Mouse (Mus musculus): ENCODE results near the gene Ube2s. TPM values are rescaled to one million over a fixed set of nuclear protein-coding genes. Genes with fewer than 3 reads are reported as not detected.
"Not testable (repeated sequence)": the region's sequence is repeated elsewhere in the genome, so short reads cannot be mapped to it uniquely, and the experiment has no call there.

The Ube2s gene
- polyA plus RNA-seq (2015; fragmentation: Nextera tagmentation; extraction: Ambion mirVana) = 135 and 139 TPM in 2 replicates

DNA sequence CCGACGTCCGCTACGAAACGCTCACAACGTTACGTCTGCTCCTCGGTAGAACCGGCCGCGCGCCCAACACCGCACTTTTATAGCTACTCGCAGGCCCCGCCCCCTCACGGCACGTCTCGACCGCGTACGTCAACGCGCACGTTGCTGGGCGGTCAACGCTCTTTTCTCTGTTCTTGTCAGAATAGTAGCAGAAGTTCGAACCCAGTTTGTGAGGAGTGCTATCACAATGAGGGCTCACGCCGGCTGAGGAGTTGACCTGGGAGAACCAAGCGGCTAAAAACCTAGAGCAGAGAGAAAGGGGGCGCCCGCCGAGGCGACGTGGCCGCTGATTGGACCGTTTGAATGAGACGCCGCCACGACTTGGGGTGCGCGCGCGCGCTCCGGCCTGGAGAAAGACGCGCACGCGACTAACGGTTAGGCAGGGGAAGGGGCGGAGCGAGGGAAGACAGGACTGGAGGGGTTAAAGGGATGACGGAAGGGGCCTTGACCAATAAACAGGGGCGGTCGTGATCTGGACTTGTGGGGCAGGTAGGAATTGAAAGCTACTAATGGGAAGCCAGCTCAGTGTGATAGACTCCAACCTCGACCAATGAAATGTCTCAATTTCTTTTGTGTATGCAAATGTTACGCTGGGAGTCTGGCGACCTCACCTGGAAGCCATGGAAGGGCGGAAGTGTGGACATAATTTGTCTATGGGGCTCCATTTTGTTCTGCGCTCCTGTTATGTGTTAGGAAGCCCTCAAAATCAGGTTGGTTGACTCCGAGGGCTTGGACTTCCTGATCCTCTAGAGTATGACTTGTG, at the start of gene Ube2s:
Ube2s (minus strand) TSS at position 288 of the 802 bp plus-strand sequence.
- H3K4me1 ChIP-seq (ENCODE audit: insufficient read depth) = peaks cover 26% of the 10 kb centered on the region
- H3K27ac ChIP-seq (ENCODE audit: low read depth) = peak within 1 kb of the TSS; percentile 98
- peaks cover 32% of the 10 kb centered on the region for H3K36me3 ChIP-seq (replicated peaks; ENCODE audit: insufficient read depth, low read length)
- TF ChIP-seq EP300 (IDR thresholded peaks at IDR 0.05; ENCODE audit: low read depth) (peak; percentile 60), CTCF (IDR thresholded peaks at IDR 0.05; ENCODE audit: low read depth) (peak; percentile 57)
- peak within 1 kb of the TSS; percentile 99 for H3K9ac ChIP-seq (replicated peaks)
- DNase-seq = peak; percentile 99
- no peaks in the 10 kb centered on the region for H3K27me3 ChIP-seq (ENCODE audit: insufficient read depth, low read length)
- H3K4me2 ChIP-seq (ENCODE audit: low read depth, low read length) = peak within 1 kb of the TSS; percentile 70
- H3K4me3 ChIP-seq (ENCODE audit: low read depth, low read length) = peak within 1 kb of the TSS; percentile 97
- no peaks in the 10 kb centered on the region for H3K9me3 ChIP-seq (ENCODE audit: low read length)
- peak; percentile 97 for ATAC-seq
- 2% methylated on average over 59 of the region's 62 CpGs for WGBS (ENCODE audit: insufficient replicate concordance)

DNA sequence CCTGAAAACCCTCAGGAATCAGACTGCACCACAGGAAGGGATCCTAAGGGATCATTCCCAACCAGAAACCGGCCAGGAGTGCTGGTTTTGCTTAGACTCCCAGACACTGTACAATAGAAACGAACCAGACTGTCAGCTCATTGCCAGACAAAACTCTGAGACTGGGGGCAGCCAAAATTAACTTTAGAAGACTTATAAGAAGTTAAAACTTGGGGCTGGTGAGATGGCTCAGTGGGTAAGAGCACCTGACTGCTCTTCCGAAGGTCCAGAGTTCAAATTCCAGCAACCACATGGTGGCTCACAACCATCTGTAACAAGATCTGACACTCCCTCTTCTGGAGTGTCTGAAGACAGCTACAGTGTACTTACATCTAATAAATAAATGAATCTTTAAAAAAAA, 48.5 kb upstream of the Ube2s start:
- peaks cover 18% of the 10 kb centered on the region for H3K4me1 ChIP-seq (ENCODE audit: insufficient read depth)
- not testable (repeated sequence) for H3K36me3 ChIP-seq (replicated peaks; ENCODE audit: insufficient read depth, low read length); H3K4me2 ChIP-seq (ENCODE audit: low read depth, low read length); H3K9ac ChIP-seq (replicated peaks); H3K27ac ChIP-seq (ENCODE audit: low read depth); ATAC-seq; H3K4me3 ChIP-seq (ENCODE audit: low read depth, low read length); DNase-seq; H3K9me3 ChIP-seq (ENCODE audit: low read length); H3K27me3 ChIP-seq (ENCODE audit: insufficient read depth, low read length)
- WGBS (ENCODE audit: insufficient replicate concordance) = 70% methylated on average over 3 of the region's 3 CpGs

DNA sequence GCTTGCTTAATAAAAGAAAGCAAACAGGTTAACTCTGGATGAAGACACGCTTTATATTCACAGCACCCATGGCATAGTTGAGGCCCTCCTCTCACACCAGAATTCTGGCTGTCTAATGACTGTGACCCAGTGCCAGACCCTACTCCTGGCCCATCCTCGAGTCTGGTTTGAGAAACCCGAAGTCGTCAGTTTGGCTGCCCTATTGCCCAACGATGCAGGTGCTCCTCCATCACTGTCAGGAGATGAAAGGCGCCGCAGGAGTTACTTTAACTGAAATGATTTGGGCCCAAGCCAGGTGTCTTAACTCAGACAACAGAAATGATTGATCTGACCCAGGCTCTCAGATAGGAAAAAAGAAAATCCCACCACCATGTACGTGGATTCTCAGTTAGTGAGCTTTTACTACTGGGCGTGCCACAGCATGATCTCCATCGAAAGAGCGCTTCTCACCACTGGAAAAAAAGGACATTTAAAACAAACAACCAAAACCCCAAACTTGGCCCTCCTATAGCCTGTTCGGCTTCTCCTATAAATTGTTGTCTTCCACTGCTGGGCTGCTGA, 47.1 kb upstream of the Ube2s start:
- no peaks in the 10 kb centered on the region for H3K36me3 ChIP-seq (replicated peaks; ENCODE audit: insufficient read depth, low read length)
- TF ChIP-seq EP300 (IDR thresholded peaks at IDR 0.05; ENCODE audit: low read depth) (no peak), CTCF (IDR thresholded peaks at IDR 0.05; ENCODE audit: low read depth) (no peak)
- H3K9ac ChIP-seq (replicated peaks) = no peak overlapping the region
- no peaks in the 10 kb centered on the region for H3K27me3 ChIP-seq (ENCODE audit: insufficient read depth, low read length)
- DNase-seq = no peak
- no peak overlapping the region for H3K4me3 ChIP-seq (ENCODE audit: low read depth, low read length)
- WGBS (ENCODE audit: insufficient replicate concordance) = 73% methylated on average over 12 of the region's 12 CpGs
- no peaks in the 10 kb centered on the region for H3K9me3 ChIP-seq (ENCODE audit: low read length)
- no peak overlapping the region for H3K4me2 ChIP-seq (ENCODE audit: low read depth, low read length)
- peak; percentile 27; the same call in 1 of the 2 replicates for ATAC-seq
- H3K27ac ChIP-seq (ENCODE audit: low read depth) = no peak overlapping the region
- peaks cover 14% of the 10 kb centered on the region for H3K4me1 ChIP-seq (ENCODE audit: insufficient read depth)

DNA sequence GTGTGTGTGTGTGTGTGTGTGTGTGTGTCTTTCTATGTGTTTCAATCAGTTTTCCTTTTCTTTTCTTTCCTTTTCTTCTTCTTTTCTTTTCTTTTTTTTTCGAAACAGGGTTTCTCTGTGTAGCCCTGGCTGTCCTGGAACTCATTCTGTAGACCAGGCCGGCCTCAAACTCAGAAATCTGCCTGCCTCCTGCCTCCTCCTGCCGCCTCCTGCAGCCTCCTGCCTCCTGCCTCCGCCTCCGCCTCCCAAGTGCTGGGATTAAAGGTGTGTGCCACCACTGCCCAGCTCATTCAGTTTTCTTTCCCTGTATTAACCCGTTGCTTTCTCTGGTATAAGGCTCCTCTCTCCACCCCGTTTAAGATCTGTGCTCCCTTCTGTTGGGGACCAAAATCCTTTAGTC, 44.9 kb upstream of the Ube2s start:
- Histone ChIP-seq H3K4me2 (ENCODE audit: low read depth, low read length) (no peak overlapping the region), H3K4me1 (ENCODE audit: insufficient read depth) (peaks cover 4% of the 10 kb centered on the region), H3K4me3 (ENCODE audit: low read depth, low read length) (no peak overlapping the region), H3K9me3 (ENCODE audit: low read length) (no peaks in the 10 kb centered on the region), H3K36me3 (replicated peaks; ENCODE audit: insufficient read depth, low read length) (no peaks in the 10 kb centered on the region), H3K27ac (ENCODE audit: low read depth) (no peak overlapping the region), H3K27me3 (ENCODE audit: insufficient read depth, low read length) (no peaks in the 10 kb centered on the region), H3K9ac (replicated peaks) (no peak overlapping the region)
- ATAC-seq = no peak
- WGBS (ENCODE audit: insufficient replicate concordance) = 62% methylated on average over 7 of the region's 7 CpGs
- TF ChIP-seq CTCF (IDR thresholded peaks at IDR 0.05; ENCODE audit: low read depth) = no peak
- no peak for TF ChIP-seq EP300 (IDR thresholded peaks at IDR 0.05; ENCODE audit: low read depth)
- DNase-seq = no peak

DNA sequence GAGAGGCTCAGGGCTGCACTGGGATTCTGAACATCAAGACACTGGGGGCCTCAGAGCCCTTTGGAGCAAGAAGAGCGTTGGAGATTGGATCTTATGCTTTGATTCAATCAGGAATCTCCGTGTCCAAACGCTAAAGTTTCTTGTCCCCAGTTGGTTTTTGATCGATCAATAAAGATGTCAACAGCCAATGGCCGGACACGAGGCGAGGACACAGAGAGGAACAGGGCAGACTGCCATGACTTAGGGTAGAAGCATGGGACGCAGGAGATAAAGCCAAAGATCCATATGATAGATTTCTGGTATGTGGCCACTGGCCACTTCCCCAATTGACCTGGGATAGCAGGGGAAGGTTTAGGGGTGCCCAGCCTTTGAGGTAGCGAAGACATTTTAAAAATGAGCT, 44.1 kb upstream of the Ube2s start:
- no peak for DNase-seq
- Histone ChIP-seq H3K4me1 (ENCODE audit: insufficient read depth) (peaks cover 4% of the 10 kb centered on the region), H3K4me3 (ENCODE audit: low read depth, low read length) (no peak overlapping the region), H3K27ac (ENCODE audit: low read depth) (no peak overlapping the region), H3K9ac (replicated peaks) (no peak overlapping the region), H3K4me2 (ENCODE audit: low read depth, low read length) (no peak overlapping the region), H3K27me3 (ENCODE audit: insufficient read depth, low read length) (no peaks in the 10 kb centered on the region), H3K9me3 (ENCODE audit: low read length) (no peaks in the 10 kb centered on the region), H3K36me3 (replicated peaks; ENCODE audit: insufficient read depth, low read length) (no peaks in the 10 kb centered on the region)
- TF ChIP-seq CTCF (IDR thresholded peaks at IDR 0.05; ENCODE audit: low read depth) (no peak), EP300 (IDR thresholded peaks at IDR 0.05; ENCODE audit: low read depth) (no peak)
- ATAC-seq = no peak
- WGBS (ENCODE audit: insufficient replicate concordance) = 57% methylated on average over 9 of the region's 9 CpGs

DNA sequence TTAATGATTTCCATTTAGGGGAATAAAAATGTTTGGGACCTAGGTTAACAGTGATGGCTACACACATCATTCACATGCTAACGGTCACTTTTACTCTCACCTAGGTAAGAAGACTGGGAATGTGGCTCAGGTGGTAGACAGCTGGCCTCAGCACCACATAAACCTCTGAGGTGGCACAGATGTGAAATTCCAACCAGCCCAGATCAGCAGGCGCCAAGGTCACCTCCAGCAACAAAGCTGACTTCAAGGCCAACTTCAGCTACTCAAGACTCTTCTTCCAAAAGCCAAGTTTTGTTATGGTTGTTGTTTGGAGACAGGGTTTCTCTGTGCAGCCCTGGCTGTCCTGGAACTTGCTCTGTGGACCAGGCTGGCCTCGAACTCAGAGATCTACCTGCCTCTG, 41.2 kb upstream of the Ube2s start:
- ATAC-seq (no peak), DNase-seq (no peak)
- Histone ChIP-seq H3K9ac (replicated peaks) (no peak overlapping the region), H3K9me3 (ENCODE audit: low read length) (no peaks in the 10 kb centered on the region), H3K4me2 (ENCODE audit: low read depth, low read length) (no peak overlapping the region), H3K4me1 (ENCODE audit: insufficient read depth) (no peaks in the 10 kb centered on the region), H3K4me3 (ENCODE audit: low read depth, low read length) (no peak overlapping the region), H3K27me3 (ENCODE audit: insufficient read depth, low read length) (no peaks in the 10 kb centered on the region), H3K27ac (ENCODE audit: low read depth) (no peak overlapping the region), H3K36me3 (replicated peaks; ENCODE audit: insufficient read depth, low read length) (no peaks in the 10 kb centered on the region)
- no peak for TF ChIP-seq EP300 (IDR thresholded peaks at IDR 0.05; ENCODE audit: low read depth)
- no peak for TF ChIP-seq CTCF (IDR thresholded peaks at IDR 0.05; ENCODE audit: low read depth)
- 58% methylated on average over 3 of the region's 3 CpGs for WGBS (ENCODE audit: insufficient replicate concordance)
